In genomic region chr4:21879565-21880220, GRCm38 (mm10) we compare ENCODE assay signal across 7 mouse cellular contexts. TPM values are rescaled to one million over a fixed set of nuclear protein-coding genes. Genes with fewer than 3 reads are reported as not detected.
A peak's percentile ranks its signal among the peaks of the same experiment; 100 is the strongest.
DNase-seq lines count a peak whose midpoint lies in the region; ATAC-seq and TF ChIP-seq lines count a peak whose summit lies in the region.

Coq3 (plus strand) TSS chr4:21879673.

- peak within 1 kb of the TSS; percentile 82 for H3K9ac ChIP-seq in intestine, postnatal 0 days (ENCODE audit: low read depth, low read length)
- peak within 1 kb of the TSS; percentile 69 for H3K9ac ChIP-seq in midbrain, embryonic 12.5 days (replicated peaks)

- peak; percentile 79 for DNase-seq in adrenal gland, adult 8-10 months
- peak; percentile 89 for DNase-seq in embryo, embryonic 9.5 days (ENCODE audit: extremely low spot score)
- peak; percentile 28 for DNase-seq in gonadal fat pad, adult 2 months (ENCODE audit: low read depth)
- peak; percentile 84 for DNase-seq in left cerebral cortex, postnatal 4 days

- ATAC-seq in intestine, postnatal 0 days: peak; percentile 90
- peak; percentile 93 for ATAC-seq in midbrain, embryonic 12.5 days (ENCODE audit: low FRiP score, low read depth)

- 0 out of 2 replicates have a peak, but pooled peaks cover 14% of the 10 kb centered on the region for H3K36me3 ChIP-seq in intestine, postnatal 0 days (ENCODE audit: control insufficient read depth, insufficient read depth)
- peaks cover 17% of the 10 kb centered on the region; the same call in 1 of the 2 replicates for H3K36me3 ChIP-seq in midbrain, embryonic 12.5 days
- peaks cover 12% of the 10 kb centered on the region for H3K36me3 ChIP-seq in small intestine, adult 2 months (ENCODE audit: control insufficient read depth, insufficient read depth, low read length)

- peak within 1 kb of the TSS; percentile 83 for H3K4me3 ChIP-seq in intestine, postnatal 0 days (ENCODE audit: low read depth, low read length)
- H3K4me3 ChIP-seq in midbrain, embryonic 12.5 days: peak within 1 kb of the TSS; percentile 68
- H3K4me3 ChIP-seq in small intestine, adult 2 months (ENCODE audit: low read depth, low read length): peak within 1 kb of the TSS; percentile 81

- WGBS in intestine, postnatal 0 days: under 1% methylated on average over 51 of the region's 51 CpGs
- WGBS in midbrain, embryonic 12.5 days: under 1% methylated on average over 51 of the region's 51 CpGs
- under 1% methylated on average over 51 of the region's 51 CpGs for WGBS in small intestine, adult 2 months

- H3K27me3 ChIP-seq in intestine, postnatal 0 days (replicated peaks; ENCODE audit: control insufficient read depth, insufficient read depth, low read length): no peaks in the 10 kb centered on the region
- no peaks in the 10 kb centered on the region for H3K27me3 ChIP-seq in midbrain, embryonic 12.5 days
- H3K27me3 ChIP-seq in small intestine, adult 2 months (ENCODE audit: control insufficient read depth, insufficient read depth, low read length): no peaks in the 10 kb centered on the region

- H3K27ac ChIP-seq in intestine, postnatal 0 days (ENCODE audit: low read depth, low read length): peak within 1 kb of the TSS; percentile 93
- H3K27ac ChIP-seq in midbrain, embryonic 12.5 days (replicated peaks): peak within 1 kb of the TSS; percentile 88
- H3K27ac ChIP-seq in small intestine, adult 2 months (ENCODE audit: insufficient read depth, low read depth, low read length): peak within 1 kb of the TSS; percentile 94

- no peak for TF ChIP-seq CTCF in intestine, postnatal 0 days (IDR thresholded peaks at IDR 0.05; ENCODE audit: low read depth)
- no peak for TF ChIP-seq CTCF in small intestine, adult 2 months (IDR thresholded peaks at IDR 0.05; ENCODE audit: extremely low read depth, insufficient read length, insufficient replicate concordance, low read depth, low read length)

- no peaks in the 10 kb centered on the region for H3K4me1 ChIP-seq in intestine, postnatal 0 days (replicated peaks; ENCODE audit: control insufficient read depth, insufficient read depth, low read length)
- no peaks in the 10 kb centered on the region for H3K4me1 ChIP-seq in midbrain, embryonic 12.5 days
- 0 out of 2 replicates have a peak, but pooled peaks cover 2% of the 10 kb centered on the region for H3K4me1 ChIP-seq in small intestine, adult 2 months (ENCODE audit: control insufficient read depth, insufficient read depth, insufficient read length, low read length)

- peak; percentile 41; the same call in 1 of the 2 replicates for TF ChIP-seq POLR2A in small intestine, adult 2 months (IDR thresholded peaks at IDR 0.05; ENCODE audit: low read depth, low read length)

- H3K4me2 ChIP-seq in intestine, postnatal 0 days (replicated peaks; ENCODE audit: low read depth): peak within 1 kb of the TSS; percentile 66
- H3K4me2 ChIP-seq in midbrain, embryonic 12.5 days (replicated peaks): peak within 1 kb of the TSS; percentile 64

- intact Hi-C loops in left cerebral cortex, postnatal 4 days (cut with DNase I): loop anchor here (2.0 kb wide), 1 partner anchor 49 kb away; no protein-coding TSS in a partner anchor

- H3K9me3 ChIP-seq in intestine, postnatal 0 days (ENCODE audit: control insufficient read depth): no peaks in the 10 kb centered on the region
- H3K9me3 ChIP-seq in midbrain, embryonic 12.5 days: no peaks in the 10 kb centered on the region

RNA-seq across cellular contexts. Expression of gene Coq3, which starts in this region (rescaled TPM):
- total RNA-seq in adrenal gland, adult 8-10 months (2022): 10 to 100 TPM; 15.6 to 19.7 (median 17.2) TPM
- 5.4 and 6.5 TPM in 2 replicates for polyA plus RNA-seq in gonadal fat pad, adult 2 months (2012; rRNA removed)
- 11.8 and 12.0 TPM in 2 replicates for polyA plus RNA-seq in intestine, postnatal 0 days (2015; fragmentation: Nextera tagmentation; extraction: Ambion mirVana)
- total RNA-seq in left cerebral cortex, postnatal 4 days (2021): 10 to 100 TPM; 14.4 to 15.1 TPM
- polyA plus RNA-seq in midbrain, embryonic 12.5 days (2016; fragmentation: Nextera tagmentation; extraction: Ambion mirVana): 10.8 and 10.9 TPM in 2 replicates
- 1.5 and 1.6 TPM in 2 replicates for polyA plus RNA-seq in small intestine, adult 2 months (2012; rRNA removed)

Comparison
In these comparisons a context has a peak if more than half of its experiments do, and no peak if none do; other contexts are left out.
1. Peak in every context shown above with its lines: DNase-seq, ATAC-seq, H3K4me3 ChIP-seq and H3K27ac ChIP-seq.
2. DNase-seq: peak in every context shown above with its lines; median percentile 89 in embryo, embryonic 9.5 days; 84 in left cerebral cortex, postnatal 4 days; 79 in adrenal gland, adult 8-10 months; 28 in gonadal fat pad, adult 2 months.